Mouse (Mus musculus): Measurements from ENCODE around the gene Lrrc4. TPM values are rescaled to one million over a fixed set of nuclear protein-coding genes. Genes with fewer than 3 reads are reported as not detected.

Lrrc4 gene
- total and polyA plus RNA-seq, 2 experiments from 2014 or later = 5.8 to 61.2 TPM

GRCm38 (mm10) chr6:28866206-28866605 is 34.7 kb upstream of the Lrrc4 start:
- ATAC-seq (ENCODE audit: low FRiP score) = no peak
- Histone ChIP-seq H3K27me3 (ENCODE audit: insufficient read depth, low read length) (no peaks in the 10 kb centered on the region; the same call in 1 of the 2 replicates), H3K4me3 (ENCODE audit: low read depth, low read length) (no peak overlapping the region), H3K4me1 (ENCODE audit: insufficient read depth, low read length) (peaks cover 12% of the 10 kb centered on the region), H3K9me3 (ENCODE audit: low read length) (no peaks in the 10 kb centered on the region), H3K4me2 (ENCODE audit: low read depth, low read length, poor library complexity, severe bottlenecking) (no peak overlapping the region), H3K36me3 (ENCODE audit: insufficient read depth, low read length) (no peaks in the 10 kb centered on the region), H3K9ac (replicated peaks; ENCODE audit: low read length, poor library complexity, severe bottlenecking) (no peak overlapping the region), H3K27ac (ENCODE audit: low read depth, low read length) (no peak overlapping the region)
- no peak for DNase-seq (ENCODE audit: low spot score)
- no peak for TF ChIP-seq CTCF (IDR thresholded peaks at IDR 0.05)
- WGBS = 91% methylated on average over 3 of the region's 3 CpGs

- DNase-seq (ENCODE audit: low spot score) = peak; percentile 58
- Histone ChIP-seq H3K4me2 (ENCODE audit: low read depth, low read length, poor library complexity, severe bottlenecking) (no peak overlapping the region), H3K9ac (replicated peaks; ENCODE audit: low read length, poor library complexity, severe bottlenecking) (0 out of 2 replicates have a peak overlapping the region, but pooled peaks have one; percentile 26), H3K9me3 (ENCODE audit: low read length) (no peaks in the 10 kb centered on the region), H3K27ac (ENCODE audit: low read depth, low read length) (peak overlapping the region; percentile 57), H3K36me3 (ENCODE audit: insufficient read depth, low read length) (no peaks in the 10 kb centered on the region), H3K4me3 (ENCODE audit: low read depth, low read length) (no peak overlapping the region), H3K4me1 (ENCODE audit: insufficient read depth, low read length) (peaks cover 12% of the 10 kb centered on the region), H3K27me3 (ENCODE audit: insufficient read depth, low read length) (no peaks in the 10 kb centered on the region; the same call in 1 of the 2 replicates)
- WGBS = 28% methylated on average over 10 of the region's 10 CpGs
- peak; percentile 82 for ATAC-seq (ENCODE audit: low FRiP score)
- TF ChIP-seq CTCF (IDR thresholded peaks at IDR 0.05) = no peak
These were observed 33.6 kb upstream of the Lrrc4 start for GRCm38 (mm10) chr6:28865112-28865511.

- Histone ChIP-seq H3K4me2 (ENCODE audit: low read depth, low read length, poor library complexity, severe bottlenecking) (no peak overlapping the region), H3K9ac (replicated peaks; ENCODE audit: low read length, poor library complexity, severe bottlenecking) (0 out of 2 replicates have a peak overlapping the region, but pooled peaks have one; percentile 26)
These were observed 33.1 kb upstream of the Lrrc4 start for GRCm38 (mm10) chr6:28864684-28865083.

GRCm38 (mm10) chr6:28862304-28862703 is 30.8 kb upstream of the Lrrc4 start:
- Histone ChIP-seq H3K4me1 (ENCODE audit: insufficient read depth, low read length) (peaks cover 12% of the 10 kb centered on the region), H3K27ac (ENCODE audit: low read depth, low read length) (no peak overlapping the region), H3K4me2 (ENCODE audit: low read depth, low read length, poor library complexity, severe bottlenecking) (no peak overlapping the region), H3K36me3 (ENCODE audit: insufficient read depth, low read length) (no peaks in the 10 kb centered on the region), H3K9me3 (ENCODE audit: low read length) (no peaks in the 10 kb centered on the region), H3K4me3 (ENCODE audit: low read depth, low read length) (no peak overlapping the region), H3K27me3 (ENCODE audit: insufficient read depth, low read length) (no peaks in the 10 kb centered on the region; the same call in 1 of the 2 replicates), H3K9ac (replicated peaks; ENCODE audit: low read length, poor library complexity, severe bottlenecking) (no peak overlapping the region)
- DNase-seq (ENCODE audit: low spot score) = no peak
- no peak for ATAC-seq (ENCODE audit: low FRiP score)
- no peak for TF ChIP-seq CTCF (IDR thresholded peaks at IDR 0.05)
- 76% methylated on average over 8 of the region's 8 CpGs for WGBS

More at GRCm38 (mm10) chr6:28864684-28865083, 33.1 kb upstream of the Lrrc4 start:
- ATAC-seq (ENCODE audit: low FRiP score) = peak; percentile 59; the same call in 1 of the 2 replicates
- Histone ChIP-seq H3K4me1 (ENCODE audit: insufficient read depth, low read length) (peaks cover 12% of the 10 kb centered on the region), H3K4me3 (ENCODE audit: low read depth, low read length) (no peak overlapping the region), H3K27me3 (ENCODE audit: insufficient read depth, low read length) (no peaks in the 10 kb centered on the region; the same call in 1 of the 2 replicates), H3K9me3 (ENCODE audit: low read length) (no peaks in the 10 kb centered on the region), H3K36me3 (ENCODE audit: insufficient read depth, low read length) (no peaks in the 10 kb centered on the region), H3K27ac (ENCODE audit: low read depth, low read length) (peak overlapping the region; percentile 57)
- DNase-seq (ENCODE audit: low spot score) = peak; percentile 70
- TF ChIP-seq CTCF (IDR thresholded peaks at IDR 0.05) = no peak
- 28% methylated on average over 5 of the region's 5 CpGs for WGBS

GRCm38 (mm10) chr6:28860922-28861321 is 29.4 kb upstream of the Lrrc4 start:
- no peaks in the 10 kb centered on the region for H3K27me3 ChIP-seq (ENCODE audit: insufficient read depth, low read length)
- H3K27ac ChIP-seq (ENCODE audit: low read depth, low read length) = no peak overlapping the region
- ATAC-seq (ENCODE audit: low FRiP score) (no peak), DNase-seq (ENCODE audit: low spot score) (no peak)
- peaks cover 12% of the 10 kb centered on the region for H3K4me1 ChIP-seq (ENCODE audit: insufficient read depth, low read length)
- no peak overlapping the region for H3K4me3 ChIP-seq (ENCODE audit: low read depth, low read length)
- no peaks in the 10 kb centered on the region for H3K9me3 ChIP-seq (ENCODE audit: low read length)
- 53% methylated on average over 2 of the region's 2 CpGs for WGBS
- H3K36me3 ChIP-seq (ENCODE audit: insufficient read depth, low read length) = no peaks in the 10 kb centered on the region
- H3K4me2 ChIP-seq (ENCODE audit: low read depth, low read length, poor library complexity, severe bottlenecking) = no peak overlapping the region
- no peak overlapping the region for H3K9ac ChIP-seq (replicated peaks; ENCODE audit: low read length, poor library complexity, severe bottlenecking)
- no peak for TF ChIP-seq CTCF (IDR thresholded peaks at IDR 0.05)

- Histone ChIP-seq H3K9me3 (ENCODE audit: low read length) (no peaks in the 10 kb centered on the region), H3K27me3 (ENCODE audit: insufficient read depth, low read length) (no peaks in the 10 kb centered on the region), H3K36me3 (ENCODE audit: insufficient read depth, low read length) (no peaks in the 10 kb centered on the region), H3K27ac (ENCODE audit: low read depth, low read length) (no peak overlapping the region), H3K4me2 (ENCODE audit: low read depth, low read length, poor library complexity, severe bottlenecking) (no peak overlapping the region), H3K4me3 (ENCODE audit: low read depth, low read length) (no peak overlapping the region), H3K4me1 (ENCODE audit: insufficient read depth, low read length) (peaks cover 12% of the 10 kb centered on the region), H3K9ac (replicated peaks; ENCODE audit: low read length, poor library complexity, severe bottlenecking) (no peak overlapping the region)
- 35% methylated on average over 2 of the region's 2 CpGs for WGBS
- ATAC-seq (ENCODE audit: low FRiP score) = no peak
- no peak for DNase-seq (ENCODE audit: low spot score)
- TF ChIP-seq CTCF (IDR thresholded peaks at IDR 0.05) = no peak
These were observed 28.9 kb upstream of the Lrrc4 start for GRCm38 (mm10) chr6:28860450-28860849.

Data from midbrain, postnatal 0 days (tissue).